ENCODE assay signal across 38 mouse cellular contexts in genomic region chr6:136848971-136849370, GRCm38 (mm10). TPM values are rescaled to one million over a fixed set of nuclear protein-coding genes. Genes with fewer than 3 reads are reported as not detected.
DNase-seq lines count a peak whose midpoint lies in the region; ATAC-seq lines count a peak whose summit lies in the region.
"Had no signal": no experiment of that assay in that cellular context is flagged by ENCODE, and none has a peak within 500 bp of the region (broad histone marks: within the 10 kb centered on the region; RNA-seq: fewer than 3 reads in every experiment).

No protein-coding gene starts in this region.

- no peaks in the 10 kb centered on the region for H3K9me3 ChIP-seq in liver, embryonic 15.5 days (replicated peaks)
- H3K9me3 ChIP-seq in midbrain, embryonic 15.5 days = no peaks in the 10 kb centered on the region
- H3K9me3 ChIP-seq: embryonic facial prominence, embryonic 13.5 days; forebrain, embryonic 10.5 days; forebrain, embryonic 15.5 days; G1E; heart, embryonic 13.5 days; limb, embryonic 10.5 days; limb, embryonic 15.5 days; lung, embryonic 15.5 days; megakaryocyte, embryonic 14.5 days; midbrain, embryonic 13.5 days had no signal

- peaks cover 61% of the 10 kb centered on the region for H3K4me1 ChIP-seq in liver, embryonic 15.5 days (replicated peaks)
- peaks cover 3% of the 10 kb centered on the region; the same call in 1 of the 2 replicates for H3K4me1 ChIP-seq in midbrain, embryonic 15.5 days

- ATAC-seq in granulocyte monocyte progenitor cell, adult 5-6 weeks (replicated peaks; ENCODE audit: poor library complexity, severe bottlenecking) = peak; percentile 31; the same call in 1 of the 2 replicates
- ATAC-seq in liver, embryonic 15.5 days (ENCODE audit: insufficient read depth) = 0 out of 2 replicates have a peak, but pooled peaks have one; percentile 17
- ATAC-seq in midbrain, embryonic 15.5 days (replicated peaks) = no peak
- ATAC-seq in megakaryocyte, adult 5-6 weeks (ENCODE audit: poor library complexity, severe bottlenecking) = no peak
- ATAC-seq: forebrain, embryonic 15.5 days; midbrain, embryonic 13.5 days had no signal

- H3K27ac ChIP-seq in liver, embryonic 15.5 days (replicated peaks) = peak overlapping the region; percentile 81
- no peak overlapping the region for H3K27ac ChIP-seq in midbrain, embryonic 15.5 days
- H3K27ac ChIP-seq: embryonic facial prominence, embryonic 13.5 days; forebrain, embryonic 10.5 days; forebrain, embryonic 15.5 days; heart, adult 2 months; heart, embryonic 13.5 days; hindbrain, embryonic 14.5 days; kidney, postnatal 0 days; limb, embryonic 10.5 days; limb, embryonic 15.5 days; lung, embryonic 15.5 days; midbrain, embryonic 13.5 days had no signal

- WGBS in liver, embryonic 15.5 days (ENCODE audit: insufficient replicate concordance) = 69% methylated on average over 5 of the region's 5 CpGs
- 87% methylated on average over 5 of the region's 5 CpGs for WGBS in midbrain, embryonic 15.5 days

- peaks cover 89% of the 10 kb centered on the region for H3K36me3 ChIP-seq in liver, embryonic 15.5 days (replicated peaks)
- H3K36me3 ChIP-seq in midbrain, embryonic 15.5 days (replicated peaks) = no peaks in the 10 kb centered on the region
- H3K36me3 ChIP-seq: embryonic facial prominence, embryonic 13.5 days; forebrain, embryonic 10.5 days; forebrain, embryonic 15.5 days; limb, embryonic 10.5 days; limb, embryonic 15.5 days; lung, embryonic 15.5 days; midbrain, embryonic 13.5 days had no signal

- peak overlapping the region; percentile 50 for H3K4me2 ChIP-seq in liver, embryonic 15.5 days
- H3K4me2 ChIP-seq in midbrain, embryonic 15.5 days = no peak overlapping the region
- H3K4me2 ChIP-seq: embryonic facial prominence, embryonic 13.5 days; forebrain, embryonic 15.5 days; heart, embryonic 13.5 days; hindbrain, embryonic 14.5 days; limb, embryonic 15.5 days; lung, embryonic 15.5 days; midbrain, embryonic 13.5 days had no signal

- DNase-seq in R1 (ENCODE audit: low read depth, low spot score) = peak; percentile 58
- no peak for DNase-seq in ovary, postnatal 36 days (ENCODE audit: low spot score)
- no peak for DNase-seq in kidney, adult 18-20 months
- DNase-seq: adrenal gland, postnatal 25 days; cerebellum, adult 18-20 months; cerebellum, postnatal 10 days; gastrocnemius, postnatal 36 days; heart, adult 2 months; heart, postnatal 10 days; kidney, adult 2 months; retina, postnatal 1 day; right cerebral cortex, postnatal 25 days; spleen, adult 18-20 months; thymus, adult 18-20 months; thymus, postnatal 36 days had no signal

- H3K4me3 ChIP-seq in liver, embryonic 15.5 days (replicated peaks) = peak overlapping the region; percentile 22
- H3K4me3 ChIP-seq in midbrain, embryonic 15.5 days = no peak overlapping the region
- H3K4me3 ChIP-seq: embryonic facial prominence, embryonic 13.5 days; forebrain, embryonic 10.5 days; forebrain, embryonic 15.5 days; heart, adult 2 months; heart, embryonic 13.5 days; limb, embryonic 10.5 days; limb, embryonic 15.5 days; lung, embryonic 15.5 days; megakaryocyte, embryonic 14.5 days; midbrain, embryonic 13.5 days had no signal

- H3K27me3 ChIP-seq in liver, embryonic 15.5 days = no peaks in the 10 kb centered on the region
- no peaks in the 10 kb centered on the region for H3K27me3 ChIP-seq in midbrain, embryonic 15.5 days (replicated peaks)
- H3K27me3 ChIP-seq: embryonic facial prominence, embryonic 13.5 days; forebrain, embryonic 15.5 days; heart, embryonic 13.5 days; limb, embryonic 15.5 days; lung, embryonic 15.5 days; megakaryocyte, embryonic 14.5 days; midbrain, embryonic 13.5 days had no signal

- 0 out of 2 replicates have a peak overlapping the region, but pooled peaks have one; percentile 34 for H3K9ac ChIP-seq in liver, embryonic 15.5 days
- H3K9ac ChIP-seq in midbrain, embryonic 15.5 days = no peak overlapping the region
- H3K9ac ChIP-seq: embryonic facial prominence, embryonic 13.5 days; forebrain, embryonic 15.5 days; heart, embryonic 13.5 days; hindbrain, embryonic 14.5 days; limb, embryonic 15.5 days; lung, embryonic 15.5 days; midbrain, embryonic 13.5 days had no signal

RNA-seq across cellular contexts. Expression of gene Art4, which starts 8.6 kb away (rescaled TPM):
- 0.64 TPM in 1 of 2 replicates, not detected in the other for total RNA-seq in granulocyte monocyte progenitor cell, adult 5-6 weeks (2014; fragmentation: Nextera tagmentation)
- 1.2 and 1.6 TPM in 2 replicates for total RNA-seq in granulocyte monocyte progenitor cell, adult 5-6 weeks (2017)
- polyA plus RNA-seq in liver, embryonic 15.5 days (2015; fragmentation: Nextera tagmentation; extraction: Ambion mirVana) = 30.0 TPM in 2 replicates
- polyA plus RNA-seq in midbrain, embryonic 15.5 days (2015; fragmentation: Nextera tagmentation; extraction: Ambion mirVana) = 0.14 and 0.24 TPM in 2 replicates
- total RNA-seq in megakaryocyte, adult 5-6 weeks (2015) = 0.31 TPM in 1 of 2 replicates, not detected in the other
- total RNA-seq in megakaryocyte, adult 5-6 weeks (2017) = 0.18 and 0.94 TPM in 2 replicates
- total RNA-seq: gastrocnemius, adult 18-20 months; monocyte, adult 5-6 weeks had no signal
- polyA plus RNA-seq: C2C12; neural tube, embryonic 14.5 days had no signal

RNA-seq across cellular contexts. Expression of gene Smco3, which starts 13.7 kb away (rescaled TPM):
- not detected in 2 replicates for total RNA-seq in granulocyte monocyte progenitor cell, adult 5-6 weeks (2014; fragmentation: Nextera tagmentation)
- 0.21 and 1.8 TPM in 2 replicates for total RNA-seq in granulocyte monocyte progenitor cell, adult 5-6 weeks (2017)
- polyA plus RNA-seq in liver, embryonic 15.5 days (2015; fragmentation: Nextera tagmentation; extraction: Ambion mirVana) = not detected in 2 replicates
- polyA plus RNA-seq in midbrain, embryonic 15.5 days (2015; fragmentation: Nextera tagmentation; extraction: Ambion mirVana) = 0.66 and 1.3 TPM in 2 replicates
- total RNA-seq in megakaryocyte, adult 5-6 weeks (2015) = 0.21 and 0.51 TPM in 2 replicates
- 0.26 and 0.49 TPM in 2 replicates for total RNA-seq in megakaryocyte, adult 5-6 weeks (2017)
- total RNA-seq: heart, adult 2 months; hematopoietic stem cell, adult 5-6 weeks; monocyte, adult 5-6 weeks had no signal
- polyA plus RNA-seq: forebrain, embryonic 10.5 days; forebrain, embryonic 15.5 days; G1E; large intestine, adult 2 months; limb, embryonic 10.5 days had no signal

RNA-seq across cellular contexts. Expression of gene Wbp11, which starts 20.9 kb away (rescaled TPM):
- total RNA-seq in granulocyte monocyte progenitor cell, adult 5-6 weeks (2014; fragmentation: Nextera tagmentation) = 139 and 168 TPM in 2 replicates
- total RNA-seq in granulocyte monocyte progenitor cell, adult 5-6 weeks (2017) = 53.9 and 58.5 TPM in 2 replicates
- polyA plus RNA-seq in liver, embryonic 15.5 days (2015; fragmentation: Nextera tagmentation; extraction: Ambion mirVana) = 49.0 and 51.6 TPM in 2 replicates
- 74.2 and 79.3 TPM in 2 replicates for polyA plus RNA-seq in midbrain, embryonic 15.5 days (2015; fragmentation: Nextera tagmentation; extraction: Ambion mirVana)
- total RNA-seq in megakaryocyte, adult 5-6 weeks (2015) = 70.9 and 71.0 TPM in 2 replicates
- 35.1 and 42.6 TPM in 2 replicates for total RNA-seq in megakaryocyte, adult 5-6 weeks (2017)

RNA-seq across cellular contexts. Expression of gene BC049715, which starts 21.5 kb away (rescaled TPM):
- total RNA-seq in granulocyte monocyte progenitor cell, adult 5-6 weeks (2014; fragmentation: Nextera tagmentation) = 3.3 and 3.9 TPM in 2 replicates
- total RNA-seq in granulocyte monocyte progenitor cell, adult 5-6 weeks (2017) = 1.1 and 2.8 TPM in 2 replicates
- polyA plus RNA-seq in liver, embryonic 15.5 days (2015; fragmentation: Nextera tagmentation; extraction: Ambion mirVana) = 0.71 and 1.0 TPM in 2 replicates
- polyA plus RNA-seq in midbrain, embryonic 15.5 days (2015; fragmentation: Nextera tagmentation; extraction: Ambion mirVana) = 1.5 and 1.8 TPM in 2 replicates
- 0.45 and 1.0 TPM in 2 replicates for total RNA-seq in megakaryocyte, adult 5-6 weeks (2015)
- 1.1 and 1.3 TPM in 2 replicates for total RNA-seq in megakaryocyte, adult 5-6 weeks (2017)

RNA-seq across cellular contexts. Expression of gene Mgp, which starts 26.7 kb away (rescaled TPM):
- not detected in 2 replicates for total RNA-seq in granulocyte monocyte progenitor cell, adult 5-6 weeks (2014; fragmentation: Nextera tagmentation)
- total RNA-seq in granulocyte monocyte progenitor cell, adult 5-6 weeks (2017) = not detected in 2 replicates
- 3.3 and 6.3 TPM in 2 replicates for polyA plus RNA-seq in liver, embryonic 15.5 days (2015; fragmentation: Nextera tagmentation; extraction: Ambion mirVana)
- polyA plus RNA-seq in midbrain, embryonic 15.5 days (2015; fragmentation: Nextera tagmentation; extraction: Ambion mirVana) = 14.8 and 15.4 TPM in 2 replicates
- 0.42 and 1.5 TPM in 2 replicates for total RNA-seq in megakaryocyte, adult 5-6 weeks (2015)
- total RNA-seq in megakaryocyte, adult 5-6 weeks (2017) = not detected in 2 replicates
- total RNA-seq: common myeloid progenitor, adult 5-6 weeks; hematopoietic stem cell, adult 5-6 weeks; monocyte, adult 5-6 weeks had no signal
- polyA plus RNA-seq: G1E had no signal

Comparison
In these comparisons a context has a peak if more than half of its experiments do, and no peak if none do; other contexts are left out.
1. ATAC-seq: peak in granulocyte monocyte progenitor cell, adult 5-6 weeks (single experiment) and liver, embryonic 15.5 days (single experiment); none in midbrain, embryonic 15.5 days (single experiment) and megakaryocyte, adult 5-6 weeks (single experiment).